24 mouse cellular contexts compared by ENCODE assay signal in genomic region chr17:35250348-35251120, GRCm38 (mm10). TPM values are rescaled to one million over a fixed set of nuclear protein-coding genes. Genes with fewer than 3 reads are reported as not detected.
DNase-seq lines count a peak whose midpoint lies in the region; TF ChIP-seq lines count a peak whose summit lies in the region.
"Had no signal": no experiment of that assay in that cellular context is flagged by ENCODE, and none has a peak within 500 bp of the region (broad histone marks: within the 10 kb centered on the region; RNA-seq: fewer than 3 reads in every experiment).

No protein-coding gene starts in this region.

- peaks cover 22% of the 10 kb centered on the region for H3K79me2 ChIP-seq in myocyte (ENCODE audit: control insufficient read depth, insufficient read depth)

- peak; percentile 60 for TF ChIP-seq POLR2A in myocyte (IDR thresholded peaks at IDR 0.05; ENCODE audit: insufficient read length, low read depth)

- no peaks in the 10 kb centered on the region for H3K27me3 ChIP-seq in myocyte (ENCODE audit: control insufficient read depth, insufficient read depth, insufficient read length)
- H3K27me3 ChIP-seq: heart, embryonic 15.5 days; limb, embryonic 13.5 days; liver, embryonic 13.5 days; lung, embryonic 15.5 days; midbrain, embryonic 12.5 days had no signal

- H3K4me2 ChIP-seq in myocyte (ENCODE audit: low read depth) = no peak overlapping the region
- H3K4me2 ChIP-seq: heart, embryonic 15.5 days; limb, embryonic 13.5 days; liver, embryonic 13.5 days; lung, embryonic 15.5 days; midbrain, embryonic 12.5 days had no signal

- DNase-seq in cerebellum, adult 9-10 months = peak; percentile 19
- DNase-seq in cerebellum, adult 18-20 months = no peak
- DNase-seq in kidney, adult 11 months = peak; percentile 6
- DNase-seq in kidney, postnatal 36 days = no peak
- DNase-seq in thymus, postnatal 4 days = peak; percentile 21
- DNase-seq in thymus, adult 18-20 months = no peak
- DNase-seq in urinary bladder, adult 2 months (ENCODE audit: low spot score) = no peak
- DNase-seq: adrenal gland, postnatal 14 days; cerebellum, adult 8-10 months; gastrocnemius, postnatal 14 days; heart, adult 2 months; kidney, adult 2 months; liver, embryonic 13.5 days; retina, postnatal 1 day; right cerebral cortex, postnatal 14 days; thymus, postnatal 25 days had no signal

- peaks cover 39% of the 10 kb centered on the region for H3K36me3 ChIP-seq in myocyte (ENCODE audit: control insufficient read depth, insufficient read depth)

- H3ac ChIP-seq in myocyte (ENCODE audit: control insufficient read depth, insufficient read length) = no peak overlapping the region

- no peak overlapping the region for H3K4me3 ChIP-seq in myocyte
- H3K4me3 ChIP-seq: erythroblast, embryonic 14.5 days; heart, adult 2 months; heart, embryonic 15.5 days; limb, embryonic 13.5 days; liver, embryonic 13.5 days; lung, embryonic 15.5 days; midbrain, embryonic 12.5 days had no signal

TF ChIP-seq in myocyte, 11 proteins besides CTCF, POLR2A, EP300 and RAD21:
- TF ChIP-seq POLR2AphosphoS2 (IDR thresholded peaks at IDR 0.05; ENCODE audit: insufficient read length, low read depth) = peak; percentile 78
- no peak for TF ChIP-seq USF1 (IDR thresholded peaks at IDR 0.05; ENCODE audit: low read depth)

RNA-seq across cellular contexts. Expression of gene Ddx39b, which starts 9.0 kb away (rescaled TPM):
- polyA plus RNA-seq in myocyte (2012; fragmentation: generic; extraction: Trizol) = 268 TPM
- polyA plus RNA-seq in urinary bladder, adult 2 months (2012; rRNA removed) = 314 and 350 TPM in 2 replicates

RNA-seq across cellular contexts. Expression of gene H2-D1, which starts 12.0 kb away (rescaled TPM):
- 38.3 TPM for polyA plus RNA-seq in myocyte (2012; fragmentation: generic; extraction: Trizol)
- 589 and 606 TPM in 2 replicates for polyA plus RNA-seq in urinary bladder, adult 2 months (2012; rRNA removed)

RNA-seq across cellular contexts. Expression of gene Nfkbil1, which starts 14.9 kb away (rescaled TPM):
- polyA plus RNA-seq in myocyte (2012; fragmentation: generic; extraction: Trizol) = 27.1 TPM
- 14.0 and 15.4 TPM in 2 replicates for polyA plus RNA-seq in urinary bladder, adult 2 months (2012; rRNA removed)

RNA-seq across cellular contexts. Expression of gene Atp6v1g2, which starts 17.1 kb away (rescaled TPM):
- 2.0 TPM for polyA plus RNA-seq in myocyte (2012; fragmentation: generic; extraction: Trizol)
- polyA plus RNA-seq in urinary bladder, adult 2 months (2012; rRNA removed) = 11.9 and 14.5 TPM in 2 replicates

RNA-seq across cellular contexts. Expression of gene Gm16181, which starts 29.9 kb away (rescaled TPM):
- 0.18 TPM for polyA plus RNA-seq in myocyte (2012; fragmentation: generic; extraction: Trizol)
- 0.18 TPM in 1 of 2 replicates, not detected in the other for polyA plus RNA-seq in urinary bladder, adult 2 months (2012; rRNA removed)
- polyA plus RNA-seq: erythroblast, embryonic 14.5 days; forebrain, embryonic 11.5 days; kidney, adult 2 months; small intestine, adult 2 months had no signal

Comparison
In these comparisons a context has a peak if more than half of its experiments do, and no peak if none do; other contexts are left out.
1. DNase-seq: peak in cerebellum, adult 9-10 months (single experiment), kidney, adult 11 months (single experiment) and thymus, postnatal 4 days (single experiment); none in cerebellum, adult 18-20 months (0 of 2), kidney, postnatal 36 days (0 of 2), thymus, adult 18-20 months (0 of 2) and urinary bladder, adult 2 months (single experiment).
2. RNA of gene H2-D1, which starts 12.0 kb away (polyA plus RNA-seq): 589 to 606 TPM in urinary bladder, adult 2 months; 38.3 TPM in myocyte (single experiment); every median in the first group is over 10 times any median in the second.